Mouse (Mus musculus): ENCODE measurements around the gene Gpr152.

The Gpr152 gene

DNA sequence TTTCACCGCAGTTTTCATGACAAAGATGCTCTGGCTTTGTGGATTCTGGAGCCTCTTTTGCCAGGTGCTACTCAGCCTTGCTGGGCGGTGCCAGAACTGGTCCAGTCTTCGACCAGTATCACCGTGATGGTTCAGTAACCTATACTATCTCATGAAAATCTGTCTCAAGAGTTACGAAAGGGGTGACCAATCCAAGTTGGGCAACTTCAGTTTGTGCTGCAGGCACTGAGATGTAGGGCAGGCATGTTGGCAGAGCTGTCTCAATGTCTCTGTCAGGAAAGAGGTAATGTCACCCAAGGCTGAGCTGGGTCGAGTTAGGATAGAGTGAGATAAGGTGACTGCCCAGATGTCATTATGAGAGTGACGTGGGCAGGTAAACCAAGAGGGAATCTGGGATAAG lies 40.8 kb downstream of the Gpr152 start:
- DNase-seq: no peak

GRCm38 (mm10) chr19:4181892-4182291 lies 42.3 kb downstream of the Gpr152 start:
- peak; percentile 56 for DNase-seq

DNA sequence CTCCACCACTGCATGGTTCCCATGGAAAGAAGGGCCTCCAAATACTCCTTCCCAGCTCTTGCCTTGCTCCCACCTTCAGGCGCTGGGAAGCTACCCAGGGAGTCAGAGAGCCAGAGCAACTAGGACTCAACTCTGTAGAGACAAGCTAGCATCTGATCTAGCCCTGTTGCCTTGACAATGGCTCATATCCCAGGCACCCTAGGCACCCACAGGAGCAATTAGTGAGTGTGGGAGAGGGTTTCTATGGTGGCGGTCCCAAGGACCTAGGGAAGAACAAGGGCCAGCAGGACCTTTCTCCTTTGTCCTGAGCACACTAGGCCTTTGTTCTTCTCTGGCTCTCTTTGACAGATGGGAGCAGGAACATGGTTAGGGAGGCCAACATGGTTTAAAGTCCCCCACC lies 44.1 kb downstream of the Gpr152 start:
- DNase-seq: no peak

- DNase-seq: peak; percentile 90
These were observed 45.7 kb downstream of the Gpr152 start for GRCm38 (mm10) chr19:4184976-4185975.

- no peak for DNase-seq
These were observed 47.7 kb downstream of the Gpr152 start for GRCm38 (mm10) chr19:4187303-4187702.

DNA sequence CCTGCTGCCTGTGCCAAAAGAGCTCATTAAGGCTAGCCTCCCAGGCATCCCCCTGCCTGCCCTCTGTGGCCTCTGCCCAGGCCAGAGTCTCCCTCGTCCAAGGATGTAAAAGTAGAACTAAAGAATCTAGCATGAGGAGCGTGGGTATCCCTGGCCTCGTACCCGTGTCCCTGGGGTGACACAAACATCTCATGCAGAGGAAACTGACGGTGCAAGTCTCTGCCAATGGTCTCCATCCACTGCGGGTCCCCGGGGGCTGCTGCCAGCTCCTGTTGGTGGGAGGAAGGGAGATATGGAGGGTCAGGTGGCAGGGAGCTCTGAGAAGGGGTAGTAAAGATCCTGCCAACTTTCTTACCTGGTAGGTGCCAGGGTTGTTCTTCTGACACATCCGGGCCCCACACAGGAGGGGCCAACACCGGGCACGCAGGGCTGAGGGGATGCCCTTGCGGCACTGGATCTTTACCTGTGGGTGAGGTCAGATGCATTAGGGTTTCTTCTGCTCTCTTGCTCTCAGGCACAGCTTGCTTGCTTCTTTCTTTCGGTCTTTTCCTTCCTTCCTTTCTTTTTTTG lies 49.5 kb downstream of the Gpr152 start:
- peak; percentile 61 for DNase-seq

DNA sequence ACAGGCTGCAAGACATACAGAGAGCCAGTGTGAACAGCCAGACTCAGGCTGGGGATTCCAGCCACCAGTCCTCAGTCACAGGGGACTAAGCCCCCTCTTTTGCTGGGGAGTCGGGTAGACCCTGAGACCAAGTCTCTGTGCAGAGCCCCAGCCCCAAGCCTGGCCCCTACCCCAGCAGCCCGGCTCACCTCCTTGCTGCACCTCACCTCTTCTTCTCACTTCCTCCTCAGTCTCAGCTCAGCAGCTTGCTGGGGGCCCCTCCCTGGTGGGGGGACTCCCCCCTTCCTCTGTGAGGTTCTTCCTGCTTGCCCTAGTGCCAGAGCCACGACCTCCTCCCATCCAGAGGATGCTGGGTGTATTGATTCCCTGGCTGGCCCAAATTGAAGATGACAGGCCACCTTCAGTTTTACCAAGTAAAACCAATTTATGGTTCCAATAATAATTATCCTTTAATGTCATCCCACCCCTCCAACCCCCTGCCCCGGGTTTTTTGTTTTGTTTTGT lies 51.3 kb downstream of the Gpr152 start, which contains the start of gene Tbc1d10c:
Gene Tbc1d10c, minus strand, starts transcription at position 454 of the 504 bp plus-strand sequence.
- DNase-seq: peak; percentile 94

DNA sequence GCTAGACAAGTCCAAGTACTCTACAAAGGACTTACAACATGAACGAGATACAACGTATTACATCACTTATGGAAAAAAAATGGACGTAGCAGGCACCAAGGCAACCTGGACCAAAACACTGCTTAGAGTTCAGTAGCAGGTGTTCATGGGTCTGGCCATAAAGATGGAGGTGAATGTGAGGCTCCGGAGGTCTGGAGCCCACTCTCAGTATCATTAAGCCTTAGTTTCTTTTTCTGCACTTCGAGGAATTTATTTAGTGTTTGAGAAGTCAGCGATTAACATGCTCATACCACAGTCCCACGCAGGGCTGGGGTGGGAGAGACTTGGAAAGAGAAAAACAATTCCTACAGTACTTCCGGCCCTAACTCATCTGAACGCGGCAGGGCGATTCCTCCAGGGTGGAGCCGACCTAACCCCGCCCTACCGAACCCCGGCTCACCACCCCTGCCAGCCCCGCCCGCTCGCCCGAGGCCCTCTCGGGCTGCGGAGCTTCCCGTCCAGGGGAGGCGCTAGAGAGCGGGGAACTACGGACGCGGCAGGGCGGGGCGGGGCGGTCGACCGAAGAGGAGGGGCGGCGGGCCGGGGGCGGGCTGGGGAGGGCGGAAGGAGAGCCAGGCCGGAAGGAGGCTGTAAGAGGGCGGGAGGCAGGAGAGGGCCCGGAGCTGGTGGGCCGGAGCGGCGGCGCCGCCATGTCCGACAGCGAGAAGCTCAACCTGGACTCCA lies 52.1 kb downstream of the Gpr152 start, which contains the start of gene Ppp1ca:
Gene Ppp1ca, plus strand, starts transcription at position 538 of the 723 bp plus-strand sequence.
- DNase-seq: peak; percentile 99

- no peak for DNase-seq
These were observed 52.8 kb downstream of the Gpr152 start for GRCm38 (mm10) chr19:4192251-4192985.

DNA sequence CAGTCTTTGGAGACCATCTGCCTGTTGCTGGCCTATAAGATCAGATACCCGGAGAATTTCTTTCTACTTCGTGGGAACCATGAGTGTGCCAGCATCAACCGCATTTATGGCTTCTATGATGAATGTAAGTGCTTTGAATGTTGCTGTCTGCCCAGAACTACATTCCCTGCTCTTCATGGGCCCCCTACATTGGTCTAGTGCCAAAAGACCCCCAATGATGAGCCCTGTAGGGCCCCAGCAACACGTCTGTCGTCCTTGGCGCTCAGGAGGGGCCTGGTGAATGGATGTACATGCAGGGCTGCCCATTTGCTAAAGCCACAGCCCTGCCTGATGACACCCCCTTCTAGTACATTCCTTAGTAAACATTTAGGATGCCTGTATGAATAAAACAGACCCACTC lies 53.5 kb downstream of the Gpr152 start:
- DNase-seq: no peak

- DNase-seq: no peak
These were observed 54.6 kb downstream of the Gpr152 start for GRCm38 (mm10) chr19:4194021-4194724.

DNA sequence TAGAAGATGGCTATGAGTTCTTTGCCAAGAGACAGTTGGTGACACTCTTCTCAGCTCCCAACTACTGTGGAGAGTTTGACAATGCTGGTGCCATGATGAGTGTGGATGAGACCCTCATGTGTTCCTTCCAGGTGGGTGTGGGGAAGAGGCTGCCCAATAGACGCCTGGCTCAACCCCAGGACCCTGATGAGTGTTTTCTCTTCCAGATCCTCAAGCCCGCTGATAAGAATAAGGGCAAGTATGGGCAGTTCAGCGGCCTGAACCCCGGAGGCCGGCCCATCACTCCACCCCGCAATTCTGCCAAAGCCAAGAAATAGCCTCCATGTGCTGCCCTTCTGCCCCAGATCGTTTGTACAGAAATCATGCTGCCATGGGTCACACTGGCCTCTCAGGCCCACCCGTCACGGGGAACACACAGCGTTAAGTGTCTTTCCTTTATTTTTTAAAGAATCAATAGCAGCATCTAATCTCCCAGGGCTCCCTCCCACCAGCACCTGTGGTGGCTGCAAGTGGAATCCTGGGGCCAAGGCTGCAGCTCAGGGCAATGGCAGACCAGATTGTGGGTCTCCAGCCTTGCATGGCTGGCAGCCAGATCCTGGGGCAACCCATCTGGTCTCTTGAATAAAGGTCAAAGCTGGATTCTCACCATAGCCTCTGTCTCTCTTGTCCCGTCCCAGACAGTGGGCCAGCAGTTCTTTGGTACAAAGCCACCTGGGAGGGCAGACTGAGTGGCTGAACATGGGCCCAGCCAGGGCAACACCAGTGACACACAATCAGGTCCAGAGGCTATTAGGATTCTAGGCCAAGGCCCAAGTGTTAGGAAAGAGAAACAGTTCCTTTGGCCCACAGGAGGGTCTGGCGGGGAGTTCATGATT lies 55.4 kb downstream of the Gpr152 start:
- DNase-seq: no peak
